ENCODE assay signal across 9 mouse cellular contexts in the genomic region with DNA sequence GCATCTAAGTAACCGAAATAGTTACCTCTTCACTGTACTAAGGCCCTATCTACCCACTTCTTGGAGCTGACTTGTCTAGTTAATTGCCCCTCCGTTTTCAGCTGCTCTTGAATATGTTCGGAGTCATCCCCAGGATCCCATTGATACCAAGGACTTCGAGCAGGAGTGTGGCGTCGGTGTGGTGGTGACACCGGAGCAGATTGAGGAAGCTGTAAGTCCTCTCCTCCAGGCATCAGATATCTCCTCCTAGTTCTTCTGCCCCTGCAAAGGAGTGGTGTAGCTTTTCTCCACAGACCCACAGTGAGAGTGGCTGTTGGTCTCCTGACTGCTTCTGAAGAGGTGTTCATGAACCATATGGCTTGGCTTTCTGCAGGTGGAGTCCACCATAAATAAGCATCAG. TPM values are rescaled to one million over a fixed set of nuclear protein-coding genes. Genes with fewer than 3 reads are reported as not detected.
DNase-seq lines count a peak whose midpoint lies in the region; ATAC-seq and TF ChIP-seq lines count a peak whose summit lies in the region.
"Had no signal": no experiment of that assay in that cellular context is flagged by ENCODE, and none has a peak within 500 bp of the region (broad histone marks: within the 10 kb centered on the region; RNA-seq: fewer than 3 reads in every experiment).

No protein-coding gene starts in this region.

- ATAC-seq in kidney, embryonic 16.5 days (ENCODE audit: low FRiP score, low TSS enrichment): no peak
- ATAC-seq in embryonic facial prominence, embryonic 12.5 days (ENCODE audit: insufficient number of reproducible peaks, insufficient read depth, low FRiP score, low TSS enrichment): no peak
- ATAC-seq in intestine, embryonic 15.5 days: no peak
- no peak for ATAC-seq in neural tube, embryonic 12.5 days (ENCODE audit: low FRiP score, low read depth)

- H3K4me1 ChIP-seq in kidney, embryonic 16.5 days (ENCODE audit: insufficient read depth, low read length): peaks cover 10% of the 10 kb centered on the region
- peaks cover 8% of the 10 kb centered on the region; the same call in 1 of the 2 replicates for H3K4me1 ChIP-seq in kidney, adult 2 months (ENCODE audit: control insufficient read depth, insufficient read depth, low read length)
- H3K4me1 ChIP-seq in embryonic facial prominence, embryonic 12.5 days: peaks cover 11% of the 10 kb centered on the region
- H3K4me1 ChIP-seq in intestine, embryonic 15.5 days (replicated peaks): peaks cover 11% of the 10 kb centered on the region
- peaks cover 14% of the 10 kb centered on the region for H3K4me1 ChIP-seq in neural tube, embryonic 12.5 days

- H3K27ac ChIP-seq in kidney, embryonic 16.5 days (ENCODE audit: low read length): no peak overlapping the region
- H3K27ac ChIP-seq in kidney, adult 2 months (ENCODE audit: insufficient read depth, low read depth, low read length): no peak overlapping the region
- no peak overlapping the region for H3K27ac ChIP-seq in embryonic facial prominence, embryonic 12.5 days
- H3K27ac ChIP-seq in intestine, embryonic 15.5 days: no peak overlapping the region
- no peak overlapping the region for H3K27ac ChIP-seq in neural tube, embryonic 12.5 days

- DNase-seq in kidney, adult 2 months: no peak
- DNase-seq in adrenal gland, postnatal 4 days (ENCODE audit: low spot score in 2 of 2): no peak
- no peak for DNase-seq in adrenal gland, postnatal 10 days
- no peak for DNase-seq in left cerebral cortex, postnatal 14 days (ENCODE audit: low spot score in 2 of 2)
- DNase-seq: thymus, postnatal 4 days had no signal

- 81% methylated on average over 7 of the region's 7 CpGs for WGBS in kidney, embryonic 16.5 days
- 87% methylated on average over 7 of the region's 7 CpGs for WGBS in kidney, adult 2 months
- WGBS in embryonic facial prominence, embryonic 12.5 days: 95% methylated on average over 7 of the region's 7 CpGs
- 87% methylated on average over 7 of the region's 7 CpGs for WGBS in intestine, embryonic 15.5 days
- WGBS in neural tube, embryonic 12.5 days: 90% methylated on average over 7 of the region's 7 CpGs

- no peak for TF ChIP-seq CTCF in kidney, adult 2 months (conservative IDR thresholded peaks at IDR 0.05; ENCODE audit: insufficient read depth, insufficient read length, low read depth, low read length)

- H3K4me3 ChIP-seq in kidney, embryonic 16.5 days (ENCODE audit: low read length): peak overlapping the region; percentile 76
- H3K4me3 ChIP-seq in kidney, adult 2 months (ENCODE audit: insufficient read depth, low read depth, low read length): no peak overlapping the region
- peak overlapping the region; percentile 60 for H3K4me3 ChIP-seq in embryonic facial prominence, embryonic 12.5 days
- H3K4me3 ChIP-seq in intestine, embryonic 15.5 days (replicated peaks): peak overlapping the region; percentile 72
- peak overlapping the region; percentile 68 for H3K4me3 ChIP-seq in neural tube, embryonic 12.5 days

- peak overlapping the region; percentile 93 for H3K4me2 ChIP-seq in kidney, embryonic 16.5 days (replicated peaks; ENCODE audit: low read depth, low read length)
- peak overlapping the region; percentile 87 for H3K4me2 ChIP-seq in embryonic facial prominence, embryonic 12.5 days (replicated peaks)
- peak overlapping the region; percentile 79 for H3K4me2 ChIP-seq in intestine, embryonic 15.5 days (replicated peaks)
- H3K4me2 ChIP-seq in neural tube, embryonic 12.5 days (replicated peaks): peak overlapping the region; percentile 69

- no peak for TF ChIP-seq POLR2A in kidney, adult 2 months (IDR thresholded peaks at IDR 0.05; ENCODE audit: low read depth, low read length)

- H3K9ac ChIP-seq in kidney, embryonic 16.5 days (replicated peaks; ENCODE audit: low read length): peak overlapping the region; percentile 81
- peak overlapping the region; percentile 71 for H3K9ac ChIP-seq in embryonic facial prominence, embryonic 12.5 days
- peak overlapping the region; percentile 82 for H3K9ac ChIP-seq in intestine, embryonic 15.5 days
- peak overlapping the region; percentile 63 for H3K9ac ChIP-seq in neural tube, embryonic 12.5 days

- no peaks in the 10 kb centered on the region for H3K27me3 ChIP-seq in kidney, embryonic 16.5 days (ENCODE audit: insufficient read depth, low read length)
- no peaks in the 10 kb centered on the region for H3K27me3 ChIP-seq in kidney, adult 2 months (replicated peaks; ENCODE audit: control insufficient read depth, insufficient read depth, low read length)
- no peaks in the 10 kb centered on the region for H3K27me3 ChIP-seq in embryonic facial prominence, embryonic 12.5 days
- H3K27me3 ChIP-seq in intestine, embryonic 15.5 days (replicated peaks): no peaks in the 10 kb centered on the region
- H3K27me3 ChIP-seq in neural tube, embryonic 12.5 days (replicated peaks): no peaks in the 10 kb centered on the region

- peaks cover 40% of the 10 kb centered on the region for H3K36me3 ChIP-seq in kidney, embryonic 16.5 days (ENCODE audit: insufficient read depth, low read length)
- 0 out of 2 replicates have a peak, but pooled peaks cover 3% of the 10 kb centered on the region for H3K36me3 ChIP-seq in kidney, adult 2 months (ENCODE audit: control insufficient read depth, insufficient read depth, low read length)
- peaks cover 43% of the 10 kb centered on the region for H3K36me3 ChIP-seq in embryonic facial prominence, embryonic 12.5 days
- peaks cover 31% of the 10 kb centered on the region for H3K36me3 ChIP-seq in intestine, embryonic 15.5 days
- H3K36me3 ChIP-seq in neural tube, embryonic 12.5 days: peaks cover 39% of the 10 kb centered on the region

- H3K9me3 ChIP-seq in kidney, embryonic 16.5 days (ENCODE audit: low read length): no peaks in the 10 kb centered on the region
- no peaks in the 10 kb centered on the region for H3K9me3 ChIP-seq in embryonic facial prominence, embryonic 12.5 days
- no peaks in the 10 kb centered on the region for H3K9me3 ChIP-seq in intestine, embryonic 15.5 days
- H3K9me3 ChIP-seq in neural tube, embryonic 12.5 days: no peaks in the 10 kb centered on the region

- intact Hi-C loops in left cerebral cortex, postnatal 14 days (cut with DNase I): no loop called here

RNA-seq across cellular contexts. Expression of a gene that starts 1.3 kb away (rescaled TPM):
- 127 and 140 TPM in 2 replicates for polyA plus RNA-seq in kidney, embryonic 16.5 days (2015; fragmentation: Nextera tagmentation; extraction: Ambion mirVana)
- 175 and 188 TPM in 2 replicates for polyA plus RNA-seq in kidney, adult 2 months (2012; rRNA removed)
- 110 and 115 TPM in 2 replicates for polyA plus RNA-seq in embryonic facial prominence, embryonic 12.5 days (2016; fragmentation: Nextera tagmentation; extraction: Ambion mirVana)
- polyA plus RNA-seq in intestine, embryonic 15.5 days (2015; fragmentation: Nextera tagmentation; extraction: Ambion mirVana): 105 and 106 TPM in 2 replicates
- 86.9 and 89.9 TPM in 2 replicates for polyA plus RNA-seq in neural tube, embryonic 12.5 days (2016; fragmentation: Nextera tagmentation; extraction: Ambion mirVana)
- total RNA-seq in adrenal gland, postnatal 4 days (2021): 100 to 1,000 TPM; 212 to 220 TPM
- 100 to 1,000 TPM; 137 to 147 TPM for total RNA-seq in adrenal gland, postnatal 10 days (2021)
- 10 to 100 TPM; 76.7 to 80.8 TPM for total RNA-seq in left cerebral cortex, postnatal 14 days (2021)

RNA-seq across cellular contexts. Expression of a gene that starts 7.8 kb away (rescaled TPM):
- polyA plus RNA-seq in kidney, embryonic 16.5 days (2015; fragmentation: Nextera tagmentation; extraction: Ambion mirVana): 129 and 135 TPM in 2 replicates
- polyA plus RNA-seq in kidney, adult 2 months (2012; rRNA removed): 76.3 and 85.5 TPM in 2 replicates
- 160 TPM in 2 replicates for polyA plus RNA-seq in embryonic facial prominence, embryonic 12.5 days (2016; fragmentation: Nextera tagmentation; extraction: Ambion mirVana)
- 93.1 and 102 TPM in 2 replicates for polyA plus RNA-seq in intestine, embryonic 15.5 days (2015; fragmentation: Nextera tagmentation; extraction: Ambion mirVana)
- polyA plus RNA-seq in neural tube, embryonic 12.5 days (2016; fragmentation: Nextera tagmentation; extraction: Ambion mirVana): 162 and 164 TPM in 2 replicates
- 100 to 1,000 TPM; 162 to 172 TPM for total RNA-seq in adrenal gland, postnatal 4 days (2021)
- total RNA-seq in adrenal gland, postnatal 10 days (2021): 100 to 1,000 TPM; 108 to 129 TPM
- 100 to 1,000 TPM; 126 to 130 TPM for total RNA-seq in left cerebral cortex, postnatal 14 days (2021)

RNA-seq across cellular contexts. Expression of a gene that starts 18.4 kb away (rescaled TPM):
- polyA plus RNA-seq in kidney, embryonic 16.5 days (2015; fragmentation: Nextera tagmentation; extraction: Ambion mirVana): 79.1 and 82.0 TPM in 2 replicates
- 107 and 137 TPM in 2 replicates for polyA plus RNA-seq in kidney, adult 2 months (2012; rRNA removed)
- 99.0 and 102 TPM in 2 replicates for polyA plus RNA-seq in embryonic facial prominence, embryonic 12.5 days (2016; fragmentation: Nextera tagmentation; extraction: Ambion mirVana)
- polyA plus RNA-seq in intestine, embryonic 15.5 days (2015; fragmentation: Nextera tagmentation; extraction: Ambion mirVana): 49.5 and 52.4 TPM in 2 replicates
- polyA plus RNA-seq in neural tube, embryonic 12.5 days (2016; fragmentation: Nextera tagmentation; extraction: Ambion mirVana): 104 TPM in 2 replicates
- total RNA-seq in adrenal gland, postnatal 4 days (2021): 100 to 1,000 TPM; 225 to 230 TPM
- 100 to 1,000 TPM; 124 to 156 TPM for total RNA-seq in adrenal gland, postnatal 10 days (2021)
- total RNA-seq in left cerebral cortex, postnatal 14 days (2021): 100 to 1,000 TPM; 119 to 128 TPM

RNA-seq across cellular contexts. Expression of a gene that starts 29.2 kb away (rescaled TPM):
- 68.5 and 73.6 TPM in 2 replicates for polyA plus RNA-seq in kidney, embryonic 16.5 days (2015; fragmentation: Nextera tagmentation; extraction: Ambion mirVana)
- 80.4 and 89.1 TPM in 2 replicates for polyA plus RNA-seq in kidney, adult 2 months (2012; rRNA removed)
- polyA plus RNA-seq in embryonic facial prominence, embryonic 12.5 days (2016; fragmentation: Nextera tagmentation; extraction: Ambion mirVana): 51.3 and 58.5 TPM in 2 replicates
- polyA plus RNA-seq in intestine, embryonic 15.5 days (2015; fragmentation: Nextera tagmentation; extraction: Ambion mirVana): 29.5 and 35.0 TPM in 2 replicates
- polyA plus RNA-seq in neural tube, embryonic 12.5 days (2016; fragmentation: Nextera tagmentation; extraction: Ambion mirVana): 28.6 and 29.4 TPM in 2 replicates
- 100 to 1,000 TPM; 136 to 153 TPM for total RNA-seq in adrenal gland, postnatal 4 days (2021)
- 100 to 1,000 TPM; 108 to 131 TPM for total RNA-seq in adrenal gland, postnatal 10 days (2021)
- total RNA-seq in left cerebral cortex, postnatal 14 days (2021): 10 to 100 TPM; 36.0 to 38.3 TPM

RNA-seq across cellular contexts. Expression of a gene that starts 47.4 kb away (rescaled TPM):
- 38.8 and 41.6 TPM in 2 replicates for polyA plus RNA-seq in kidney, embryonic 16.5 days (2015; fragmentation: Nextera tagmentation; extraction: Ambion mirVana)
- polyA plus RNA-seq in kidney, adult 2 months (2012; rRNA removed): 35.0 and 35.8 TPM in 2 replicates
- polyA plus RNA-seq in embryonic facial prominence, embryonic 12.5 days (2016; fragmentation: Nextera tagmentation; extraction: Ambion mirVana): 44.5 and 46.0 TPM in 2 replicates
- polyA plus RNA-seq in intestine, embryonic 15.5 days (2015; fragmentation: Nextera tagmentation; extraction: Ambion mirVana): 48.7 and 54.2 TPM in 2 replicates
- polyA plus RNA-seq in neural tube, embryonic 12.5 days (2016; fragmentation: Nextera tagmentation; extraction: Ambion mirVana): 51.1 and 63.4 TPM in 2 replicates
- 10 to 100 TPM; 55.1 to 58.2 TPM for total RNA-seq in adrenal gland, postnatal 4 days (2021)
- 10 to 100 TPM; 25.6 to 34.8 TPM for total RNA-seq in adrenal gland, postnatal 10 days (2021)
- total RNA-seq in left cerebral cortex, postnatal 14 days (2021): 10 to 100 TPM; 36.1 to 38.4 TPM
